Mouse (Mus musculus) MEL (cell line): ENCODE measurements around the gene Tmem150a. TPM values are rescaled to one million over a fixed set of nuclear protein-coding genes. Genes with fewer than 3 reads are reported as not detected.

Experiments used
- DNase-seq: peaks from one replicate; pipeline ENCODE4 v3.0.0; 2011; ENCODE audit warnings: low read depth, low spot score
- H3K27ac ChIP-seq: 2 replicates; pipeline ENCODE4 v1.5.1; 2012; ENCODE audit warnings: low read depth, mild to moderate bottlenecking, control low read depth, low read length, moderate library complexity; ENCODE audit not compliant: control insufficient read depth
- H3K27me3 ChIP-seq, 2 experiments: fragments of 150-350 bp in 1 of 2; sonication (generic) in 1 of 2; 2 replicates each; pipeline ENCODE4 v1.6.1; 2012; ENCODE audit warnings: low read length in 2 of 2, mild to moderate bottlenecking in 2 of 2, improper control_type of control experiment in 1 of 2, moderate library complexity in 1 of 2; ENCODE audit not compliant: insufficient read depth in 2 of 2, control insufficient read depth in 1 of 2
- H3K36me3 ChIP-seq, 2 experiments: 2 replicates each; pipeline ENCODE4 v1.6.1; 2012 to 2014; ENCODE audit warnings: low read length in 2 of 2, improper control_type of control experiment in 1 of 2, inconsistent platforms in 1 of 2, mild to moderate bottlenecking in 1 of 2; ENCODE audit not compliant: insufficient read depth in 2 of 2, control insufficient read depth in 1 of 2
- H3K4me1 ChIP-seq, 2 experiments: fragments of 150-350 bp in 1 of 2; sonication (generic) in 1 of 2; 2 replicates each; pipeline ENCODE4 v1.6.1; 2012; ENCODE audit warnings: low read length in 2 of 2, improper control_type of control experiment in 1 of 2, mild to moderate bottlenecking in 1 of 2; ENCODE audit not compliant: insufficient read depth in 2 of 2, control insufficient read depth in 1 of 2
- H3K4me3 ChIP-seq, 2 experiments: fragments of 150-350 bp in 1 of 2; sonication (generic) in 1 of 2; 2 replicates each; pipeline ENCODE4 v1.5.1; 2012; ENCODE audit warnings: low read depth in 2 of 2, low read length in 2 of 2, mild to moderate bottlenecking in 2 of 2, moderate library complexity in 2 of 2, control low read depth in 1 of 2, improper control_type of control experiment in 1 of 2; ENCODE audit not compliant: control insufficient read depth in 1 of 2, insufficient read depth in 1 of 2
- H3K79me2 ChIP-seq: 2 replicates; pipeline ENCODE4 v1.6.1; 2012; ENCODE audit warnings: mild to moderate bottlenecking, low read length, moderate library complexity; ENCODE audit not compliant: control insufficient read depth, poor library complexity, insufficient read depth
- H3K9ac ChIP-seq: 2 replicates; pipeline ENCODE4 v1.6.1; 2012; ENCODE audit warnings: low read depth, mild to moderate bottlenecking, control low read depth, low read length, moderate library complexity; ENCODE audit not compliant: control insufficient read depth, poor library complexity, severe bottlenecking
- H3K9me3 ChIP-seq: fragments of 150-350 bp; sonication (generic); replicated peaks from 2 replicates; pipeline ENCODE4 v1.6.1; 2012; ENCODE audit warnings: mild to moderate bottlenecking, low read length, improper control_type of control experiment, moderate library complexity; ENCODE audit not compliant: insufficient read depth
- CHD1 ChIP-seq: IDR thresholded peaks from 2 replicates; pipeline ENCODE4 v1.6.1; 2012; ENCODE audit warnings: low read depth, mild to moderate bottlenecking, inconsistent platforms, low read length, improper control_type of control experiment
- CHD2 ChIP-seq: IDR thresholded peaks from 2 replicates; pipeline ENCODE4 v1.6.1; 2011; ENCODE audit warnings: low read length, improper control_type of control experiment
- CTCF ChIP-seq, 3 experiments: IDR thresholded peaks in 2 of 3; conservative IDR thresholded peaks in 1 of 3; 2 replicates each; pipeline ENCODE4 v1.5.1; 2011 to 2012; ENCODE audit warnings: low read length in 3 of 3, low read depth in 2 of 3, mild to moderate bottlenecking in 2 of 3, improper control_type of control experiment in 1 of 3, inconsistent platforms in 1 of 3, mixed read lengths in 1 of 3, moderate library complexity in 1 of 3; ENCODE audit not compliant: control insufficient read depth in 1 of 3, insufficient read depth in 1 of 3, poor library complexity in 1 of 3, severe bottlenecking in 1 of 3
- ELF1 ChIP-seq: IDR thresholded peaks from 2 replicates; pipeline ENCODE4 v1.6.1; 2014; ENCODE audit warnings: low read depth, mild to moderate bottlenecking, inconsistent platforms, low read length, improper control_type of control experiment, moderate library complexity
- GABPA ChIP-seq: IDR thresholded peaks from 2 replicates; pipeline ENCODE4 v1.6.1; 2012; ENCODE audit warnings: low read depth, mild to moderate bottlenecking, inconsistent platforms, low read length, improper control_type of control experiment, moderate library complexity
- HCFC1 ChIP-seq: IDR thresholded peaks from 2 replicates; pipeline ENCODE4 v1.6.1; 2012; ENCODE audit warnings: low read depth, mild to moderate bottlenecking, inconsistent platforms, low read length, improper control_type of control experiment, moderate library complexity
- JUND ChIP-seq: IDR thresholded peaks from 2 replicates; pipeline ENCODE4 v1.6.1; 2011; ENCODE audit warnings: low read depth, mild to moderate bottlenecking, improper control_type of control experiment, low read length
- KAT2A ChIP-seq: conservative IDR thresholded peaks from 2 replicates; pipeline ENCODE4 v1.6.1; 2012; ENCODE audit warnings: low read depth, low read length, improper control_type of control experiment, inconsistent platforms
- MAFK ChIP-seq: IDR thresholded peaks from 2 replicates; pipeline ENCODE4 v1.6.1; 2011; ENCODE audit warnings: low read depth, mild to moderate bottlenecking, low read length, improper control_type of control experiment, borderline replicate concordance
- MAX ChIP-seq: IDR thresholded peaks from 2 replicates; pipeline ENCODE4 v1.6.1; 2011; ENCODE audit warnings: low read length, improper control_type of control experiment
- MEF2A ChIP-seq: IDR thresholded peaks from 2 replicates; pipeline ENCODE4 v1.6.1; 2014; ENCODE audit warnings: low read depth, mild to moderate bottlenecking, inconsistent platforms, low read length, improper control_type of control experiment; ENCODE audit not compliant: poor library complexity, insufficient replicate concordance, severe bottlenecking; ENCODE audit errors: extremely low read depth
- MYB ChIP-seq: IDR thresholded peaks from 2 replicates; pipeline ENCODE4 v1.6.1; 2011; ENCODE audit warnings: mild to moderate bottlenecking, low read depth, low read length, improper control_type of control experiment
- NELFE ChIP-seq: IDR thresholded peaks from 2 replicates; pipeline ENCODE4 v1.6.1; 2011; ENCODE audit warnings: low read depth, low read length, improper control_type of control experiment
- POLR2A ChIP-seq, 2 experiments: IDR thresholded peaks; 2 replicates each; pipeline ENCODE4 v1.6.1; 2011 to 2012; ENCODE audit warnings: low read length in 2 of 2, mild to moderate bottlenecking in 2 of 2, control low read depth in 1 of 2, improper control_type of control experiment in 1 of 2, low read depth in 1 of 2, moderate library complexity in 1 of 2; ENCODE audit not compliant: control insufficient read depth in 1 of 2, insufficient read depth in 1 of 2, poor library complexity in 1 of 2
- POLR2AphosphoS2 ChIP-seq: IDR thresholded peaks from 2 replicates; pipeline ENCODE4 v1.6.1; 2011; ENCODE audit warnings: low read length, improper control_type of control experiment
- POLR2AphosphoS5 ChIP-seq: IDR thresholded peaks from 2 replicates; pipeline ENCODE4 v1.6.1; 2012; ENCODE audit warnings: low read depth, borderline replicate concordance, mild to moderate bottlenecking, inconsistent platforms, low read length, moderate library complexity, mixed read lengths
- SMC3 ChIP-seq: IDR thresholded peaks from 2 replicates; pipeline ENCODE4 v1.6.1; 2011; ENCODE audit warnings: low read depth, low read length, improper control_type of control experiment
- TAL1 ChIP-seq: IDR thresholded peaks from 2 replicates; pipeline ENCODE4 v1.6.1; 2012; ENCODE audit warnings: mild to moderate bottlenecking, inconsistent platforms, low read length, moderate library complexity, mixed read lengths
- TBP ChIP-seq: IDR thresholded peaks from 2 replicates; pipeline ENCODE4 v1.8.0; 2011; ENCODE audit warnings: low read depth, low read length, improper control_type of control experiment
- TCF12 ChIP-seq: IDR thresholded peaks from 2 replicates; pipeline ENCODE4 v1.6.1; 2014; ENCODE audit warnings: low read depth, mild to moderate bottlenecking, inconsistent platforms, low read length, improper control_type of control experiment, moderate library complexity
- USF2 ChIP-seq, 2 experiments: IDR thresholded peaks; 2 replicates each; pipeline ENCODE4 v1.6.1; 2011 to 2012; ENCODE audit warnings: improper control_type of control experiment in 2 of 2, low read length in 2 of 2, borderline replicate concordance in 1 of 2, inconsistent platforms in 1 of 2, low read depth in 1 of 2, mild to moderate bottlenecking in 1 of 2; ENCODE audit not compliant: insufficient read depth in 1 of 2
- ZC3H11A ChIP-seq: IDR thresholded peaks from 2 replicates; pipeline ENCODE4 v1.6.1; 2012; ENCODE audit warnings: low read depth, mild to moderate bottlenecking, inconsistent platforms, low read length, improper control_type of control experiment
- ZKSCAN1 ChIP-seq: IDR thresholded peaks from 2 replicates; pipeline ENCODE4 v1.6.1; 2012; ENCODE audit warnings: low read depth, mild to moderate bottlenecking, inconsistent platforms, low read length, improper control_type of control experiment, moderate library complexity
- ZMIZ1 ChIP-seq: IDR thresholded peaks from 2 replicates; pipeline ENCODE4 v1.6.1; 2012; ENCODE audit warnings: low read depth, mild to moderate bottlenecking, inconsistent platforms, low read length, improper control_type of control experiment, moderate library complexity
- ZNF384 ChIP-seq: IDR thresholded peaks from 2 replicates; pipeline ENCODE4 v1.6.1; 2012; ENCODE audit warnings: low read depth, mild to moderate bottlenecking, inconsistent platforms, low read length, improper control_type of control experiment
- polyA plus RNA-seq, 2 experiments: library from polyadenylated mRNA; stranded (reverse) in 1 of 2; unstranded in 1 of 2; fragments of >175 nt in 1 of 2; fragments of >200 nt in 1 of 2; gene quantifications; 2 replicates each; pipeline versions ENCODE4 v1.2.1 to v1.2.4; 2012; ENCODE audit warnings: low replicate concordance in 2 of 2, low read depth in 1 of 2; ENCODE audit not compliant: insufficient read length in 2 of 2, insufficient read depth in 1 of 2, missing spikeins in 1 of 2
- total RNA-seq: library from RNA; depleted of rRNA; stranded (reverse); fragments of 300-350 nt; gene quantifications from 2 replicates; pipeline ENCODE4 v1.2.3, GENCODE M21; 2012

Tmem150a gene
- total and polyA plus RNA-seq, 3 experiments, result 0.15 to 2.5 TPM; not detected in 1

- H3K27ac ChIP-seq, result no peak overlapping the region
- no peak for DNase-seq
- H3K9ac ChIP-seq, result no peak overlapping the region
- TF ChIP-seq POLR2A (IDR thresholded peaks at IDR 0.05; ENCODE audit: control insufficient read depth in 1 of 2, insufficient read depth in 1 of 2, low read depth in 1 of 2, low read length in 2 of 2, poor library complexity in 1 of 2) (no peak), JUND (no peak), HCFC1 (no peak), TAL1 (no peak), MYB (no peak), CHD1 (no peak), MAFK (no peak), POLR2AphosphoS2 (no peak), CHD2 (no peak), GABPA (no peak), MEF2A (no peak), POLR2AphosphoS5 (no peak), USF2 (IDR thresholded peaks at IDR 0.05; ENCODE audit: borderline replicate concordance in 1 of 2, insufficient read depth in 1 of 2, low read depth in 1 of 2, low read length in 2 of 2) (no peak), TCF12 (no peak), NELFE (no peak)
- H3K4me3 ChIP-seq, result no peak overlapping the region
- no peaks in the 10 kb centered on the region for H3K27me3 ChIP-seq
- peaks cover 11 to 17% of the 10 kb centered on the region in 2 experiments for H3K4me1 ChIP-seq
- H3K9me3 ChIP-seq, result no peaks in the 10 kb centered on the region
- peaks cover 6 to 30% of the 10 kb centered on the region in 2 experiments for H3K36me3 ChIP-seq
- peaks cover 19% of the 10 kb centered on the region for H3K79me2 ChIP-seq
These were observed 2.4 kb upstream of the Tmem150a start for GRCm38 (mm10) chr6:72352636-72353405.

- H3K9ac ChIP-seq, result no peak overlapping the region
- H3K27ac ChIP-seq, result no peak overlapping the region
- TF ChIP-seq ZC3H11A (no peak), ZNF384 (no peak), JUND (no peak), KAT2A (no peak), POLR2A (IDR thresholded peaks at IDR 0.05; ENCODE audit: control insufficient read depth in 1 of 2, insufficient read depth in 1 of 2, low read depth in 1 of 2, low read length in 2 of 2, poor library complexity in 1 of 2) (no peak), CHD2 (no peak), TBP (no peak), ZMIZ1 (no peak), ELF1 (no peak), MAX (no peak), SMC3 (no peak), CTCF (IDR thresholded peaks at IDR 0.05 in 2 of 3, conservative IDR thresholded peaks at IDR 0.05 in 1 of 3; ENCODE audit: control insufficient read depth in 1 of 3, insufficient read depth in 1 of 3, low read depth in 2 of 3, low read length in 3 of 3, poor library complexity in 1 of 3, severe bottlenecking in 1 of 3) (no peak), ZKSCAN1 (no peak), MYB (no peak), MAFK (no peak)
- TF ChIP-seq, all 39 proteins: peak for 0
- no peak overlapping the region for H3K4me3 ChIP-seq
- DNase-seq, result no peak
- peaks cover 8% of the 10 kb centered on the region; the same call in 1 of the 2 replicates for H3K79me2 ChIP-seq
- peaks cover 11 to 16% of the 10 kb centered on the region in 2 experiments for H3K4me1 ChIP-seq
- no peaks in the 10 kb centered on the region for H3K27me3 ChIP-seq
- no peaks in the 10 kb centered on the region for H3K9me3 ChIP-seq
- H3K36me3 ChIP-seq, result peaks cover 6 to 22% of the 10 kb centered on the region in 2 experiments
These were observed 1.2 kb upstream of the Tmem150a start for GRCm38 (mm10) chr6:72354025-72354424.
